Comparison of ENCODE assay signal across 21 mouse cellular contexts in the genomic region with DNA sequence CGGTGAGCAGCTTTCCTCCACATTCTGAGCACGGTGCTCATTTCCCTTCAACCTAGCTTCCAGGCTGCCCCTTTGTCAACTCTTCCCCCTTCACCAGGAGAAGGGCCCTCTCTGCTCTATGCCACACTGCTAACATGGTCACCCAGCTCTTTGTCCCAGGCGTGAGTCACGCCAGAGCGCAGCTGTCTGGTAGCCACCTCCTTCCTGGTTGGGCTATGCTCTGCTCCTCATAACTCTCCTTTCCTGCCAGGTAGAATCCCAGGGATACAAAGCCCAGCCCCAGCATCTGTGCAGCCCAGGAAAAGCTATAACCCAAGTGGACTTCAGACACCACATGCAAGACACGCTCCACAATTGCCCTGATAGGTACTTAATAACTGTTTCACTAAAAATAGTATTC.
"Had no signal": no experiment of that assay in that cellular context is flagged by ENCODE, and none has a peak within 500 bp of the region (broad histone marks: within the 10 kb centered on the region; RNA-seq: fewer than 3 reads in every experiment).

No protein-coding gene starts in this region.

- DNase-seq: kidney, adult 8-10 months; liver; lung, adult 18-20 months; lung, postnatal 10 days; lung, postnatal 36 days; retina, postnatal 1 day; right cerebral cortex, postnatal 25 days; spleen, adult 18-20 months; thymus, adult 2 months; thymus, postnatal 14 days; thymus, postnatal 4 days had no signal

- H3K27ac ChIP-seq: limb, embryonic 10.5 days; limb, embryonic 13.5 days; liver, embryonic 12.5 days; liver, embryonic 15.5 days; lung, embryonic 15.5 days; midbrain, embryonic 10.5 days; midbrain, embryonic 13.5 days; neural tube, embryonic 12.5 days; stomach, embryonic 15.5 days had no signal

- H3K36me3 ChIP-seq: midbrain, embryonic 13.5 days; neural tube, embryonic 12.5 days had no signal

- H3K4me3 ChIP-seq: limb, embryonic 10.5 days; limb, embryonic 13.5 days; liver, embryonic 12.5 days; liver, embryonic 15.5 days; lung, embryonic 15.5 days; megakaryocyte, embryonic 14.5 days; midbrain, embryonic 10.5 days; midbrain, embryonic 13.5 days; neural tube, embryonic 12.5 days; stomach, embryonic 15.5 days had no signal

- ATAC-seq: liver, embryonic 12.5 days; midbrain, embryonic 13.5 days had no signal

- H3K4me2 ChIP-seq: limb, embryonic 13.5 days; liver, embryonic 12.5 days; liver, embryonic 15.5 days; lung, embryonic 15.5 days; midbrain, embryonic 13.5 days; neural tube, embryonic 12.5 days; stomach, embryonic 15.5 days had no signal

- H3K9ac ChIP-seq: limb, embryonic 13.5 days; liver, embryonic 12.5 days; liver, embryonic 15.5 days; lung, embryonic 15.5 days; midbrain, embryonic 13.5 days; neural tube, embryonic 12.5 days; stomach, embryonic 15.5 days had no signal

- H3K4me1 ChIP-seq: limb, embryonic 10.5 days; liver, embryonic 12.5 days; liver, embryonic 15.5 days; lung, embryonic 15.5 days; midbrain, embryonic 10.5 days; midbrain, embryonic 13.5 days; neural tube, embryonic 12.5 days had no signal

- H3K9me3 ChIP-seq: limb, embryonic 10.5 days; limb, embryonic 13.5 days; liver, embryonic 12.5 days; liver, embryonic 15.5 days; lung, embryonic 15.5 days; megakaryocyte, embryonic 14.5 days; midbrain, embryonic 10.5 days; midbrain, embryonic 13.5 days; neural tube, embryonic 12.5 days; stomach, embryonic 15.5 days had no signal

- H3K27me3 ChIP-seq: limb, embryonic 13.5 days; liver, embryonic 12.5 days; liver, embryonic 15.5 days; lung, embryonic 15.5 days; megakaryocyte, embryonic 14.5 days; midbrain, embryonic 13.5 days; neural tube, embryonic 12.5 days; stomach, embryonic 15.5 days had no signal
